Mouse (Mus musculus) urinary bladder, postnatal 4 days (tissue): Measurements from ENCODE around the gene Ssr4.
A peak's percentile ranks its signal among the peaks of the same experiment; 100 is the strongest.
"Not testable (repeated sequence)": the region's sequence is repeated elsewhere in the genome, so short reads cannot be mapped to it uniquely, and the experiment has no call there.

Experiments used
- DNase-seq, 2 experiments: peaks; one replicate each; pipeline ENCODE4 v3.0.0; 2021 to 2022; ENCODE audit warnings: low spot score in 2 of 2

The Ssr4 gene

GRCm38 (mm10) chrX:73786364-73787224, at the start of gene Ssr4, which contains the start of gene Idh3g:
Gene Ssr4 (plus strand): TSS chrX:73787028.
Gene Idh3g (minus strand): TSS chrX:73786897.
- peak; percentile 87 to 88 for DNase-seq

GRCm38 (mm10) chrX:73738155-73738554, 48.7 kb upstream of the Ssr4 start:
- DNase-seq: no peak

- no peak for DNase-seq
Measured at GRCm38 (mm10) chrX:73739151-73739550, 47.7 kb upstream of the Ssr4 start.

DNA sequence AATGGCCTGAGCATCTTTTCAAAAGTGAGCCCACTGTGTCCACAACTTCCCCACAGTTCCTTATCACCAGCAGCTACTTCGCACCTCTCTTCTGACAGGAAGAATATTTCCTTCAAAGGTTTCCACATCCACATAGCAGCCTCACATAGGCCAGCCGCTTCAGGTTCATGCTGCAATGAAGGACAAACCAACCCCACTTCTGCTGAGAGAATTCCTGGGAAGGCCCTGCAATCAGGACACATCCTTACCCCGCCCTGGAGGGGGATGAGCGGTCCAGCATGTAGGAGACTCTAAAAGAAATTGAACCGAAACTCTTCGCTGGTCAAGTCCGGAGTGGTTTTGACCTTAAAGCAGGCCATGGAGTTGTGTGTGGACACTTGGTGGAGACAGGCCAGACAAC, 47.0 kb upstream of the Ssr4 start:
- not testable (repeated sequence) for DNase-seq

DNA sequence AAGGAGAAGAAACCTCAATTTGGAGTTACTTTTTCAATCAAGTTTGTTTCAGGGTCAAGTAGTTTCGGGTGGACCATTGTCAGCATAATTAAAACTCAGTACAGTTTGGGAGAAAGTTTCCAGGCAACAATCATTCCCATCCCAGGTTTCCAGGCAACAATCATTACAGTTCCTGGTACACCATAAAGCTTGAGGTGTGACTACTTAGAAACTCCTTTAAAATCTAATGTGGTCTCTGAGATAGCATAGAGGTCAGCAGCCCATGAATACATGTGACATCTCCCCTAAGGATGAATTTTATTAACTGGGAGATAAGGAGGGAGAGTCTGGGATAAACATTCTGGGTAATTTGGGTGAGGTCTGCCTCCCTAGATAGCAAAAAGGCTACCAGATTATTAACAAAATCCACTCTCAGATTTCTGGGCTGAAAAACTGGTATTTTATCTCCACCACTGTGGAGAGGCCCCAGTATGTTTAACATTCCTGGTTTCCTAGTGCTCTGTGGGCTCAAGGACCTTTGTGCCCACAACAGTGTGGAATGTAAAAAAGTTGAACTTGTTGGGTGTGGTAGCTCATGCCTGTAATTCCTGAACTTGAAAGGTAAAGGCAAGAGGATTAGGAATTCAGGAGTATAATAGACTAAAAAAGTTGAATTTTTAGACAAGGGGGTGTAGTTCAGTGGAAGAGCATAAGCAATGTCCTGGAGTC, 41.9 kb upstream of the Ssr4 start:
- DNase-seq: no peak

GRCm38 (mm10) chrX:73748977-73749376, 37.9 kb upstream of the Ssr4 start:
- no peak for DNase-seq

DNA sequence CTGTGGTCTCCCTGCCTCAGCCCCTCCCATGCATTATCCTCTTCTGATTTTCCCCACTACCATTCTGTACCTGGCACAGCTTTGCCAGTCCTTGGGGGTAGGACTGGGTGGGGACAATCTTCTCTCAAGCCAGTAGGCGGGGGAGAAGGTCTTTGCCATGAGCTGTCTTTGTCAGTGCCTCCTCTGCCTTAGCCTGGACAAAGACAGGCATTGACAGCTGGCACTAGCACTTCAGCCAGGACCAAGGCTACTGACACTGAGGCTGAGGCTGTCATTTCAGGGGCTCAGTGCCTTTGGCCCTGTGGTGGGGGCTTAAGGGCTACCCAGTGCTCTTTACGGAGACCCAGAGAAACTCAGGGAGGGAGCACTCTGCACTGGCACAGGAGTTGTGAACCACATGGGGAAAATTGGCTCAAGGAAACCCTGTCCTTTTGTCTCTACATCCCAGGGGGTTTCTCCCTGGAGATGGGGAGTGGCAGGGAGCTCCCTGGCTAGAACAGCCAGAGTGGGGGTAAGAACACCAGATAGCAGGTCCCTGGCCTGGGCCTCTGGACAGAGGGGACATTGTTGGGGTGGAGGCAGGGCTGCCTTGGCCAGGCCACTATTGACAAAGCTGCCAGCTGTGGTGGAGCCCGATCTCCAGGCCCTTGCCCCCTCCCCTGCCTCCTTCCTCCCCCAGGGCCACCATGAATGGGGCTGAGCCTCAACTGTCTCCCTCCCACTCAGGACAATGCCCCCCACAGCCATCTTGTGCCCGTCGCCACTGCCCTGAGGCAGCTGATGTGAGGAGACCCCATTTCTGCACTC, 30.3 kb upstream of the Ssr4 start, which contains the start of gene Plxnb3:
Gene Plxnb3 (plus strand): TSS at position 757 of the 807 bp plus-strand sequence.
- DNase-seq: no peak

DNA sequence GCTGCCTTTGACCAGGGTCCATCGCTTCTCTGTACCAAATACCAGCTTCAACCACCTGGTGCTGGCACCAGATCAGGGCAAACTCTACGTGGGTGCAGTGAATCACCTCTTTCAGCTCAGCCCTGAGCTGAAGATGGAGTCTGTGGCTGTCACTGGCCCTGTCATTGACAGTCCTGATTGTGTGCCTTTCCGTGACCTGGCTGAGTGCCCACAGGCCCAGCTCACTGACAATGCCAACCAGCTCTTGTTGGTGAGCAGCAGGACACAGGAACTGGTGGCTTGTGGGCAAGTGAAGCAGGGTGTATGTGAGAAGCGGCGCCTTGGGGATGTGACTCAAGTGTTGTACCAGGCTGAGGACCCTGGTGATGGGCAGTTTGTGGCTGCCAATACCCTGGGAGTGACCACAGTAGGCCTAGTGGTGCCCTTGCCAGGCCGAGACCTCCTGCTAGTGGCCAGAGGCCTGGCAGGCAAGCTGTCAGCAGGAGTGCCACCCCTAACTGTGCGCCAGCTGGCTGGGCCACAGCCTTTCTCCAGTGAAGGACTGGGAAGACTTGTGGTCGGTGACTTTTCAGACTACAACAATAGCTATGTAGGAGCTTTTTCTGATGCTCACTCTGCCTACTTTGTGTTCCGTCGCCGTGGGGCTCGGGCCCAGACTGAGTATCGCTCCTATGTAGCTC, 28.1 kb upstream of the Ssr4 start:
- no peak for DNase-seq

DNA sequence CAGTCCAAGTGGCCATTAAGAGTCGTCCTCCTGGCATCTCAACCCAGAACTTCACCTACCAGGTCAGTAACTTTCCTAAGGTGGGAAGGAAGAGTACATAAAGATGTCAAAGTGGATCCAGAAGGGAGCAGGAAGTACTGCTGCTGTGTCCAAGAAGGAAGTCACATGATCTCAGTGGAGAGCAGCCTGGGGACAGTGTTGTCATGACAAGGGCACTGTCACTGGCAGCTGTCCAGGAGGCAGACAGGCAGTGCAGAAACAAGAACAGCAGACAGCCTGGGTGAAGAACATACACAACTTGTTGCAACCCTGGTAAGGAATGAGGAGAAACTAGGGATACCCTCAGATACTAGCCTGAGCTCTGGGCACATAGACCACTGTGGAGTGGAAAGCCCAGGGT, 21.5 kb upstream of the Ssr4 start:
- no peak for DNase-seq

DNA sequence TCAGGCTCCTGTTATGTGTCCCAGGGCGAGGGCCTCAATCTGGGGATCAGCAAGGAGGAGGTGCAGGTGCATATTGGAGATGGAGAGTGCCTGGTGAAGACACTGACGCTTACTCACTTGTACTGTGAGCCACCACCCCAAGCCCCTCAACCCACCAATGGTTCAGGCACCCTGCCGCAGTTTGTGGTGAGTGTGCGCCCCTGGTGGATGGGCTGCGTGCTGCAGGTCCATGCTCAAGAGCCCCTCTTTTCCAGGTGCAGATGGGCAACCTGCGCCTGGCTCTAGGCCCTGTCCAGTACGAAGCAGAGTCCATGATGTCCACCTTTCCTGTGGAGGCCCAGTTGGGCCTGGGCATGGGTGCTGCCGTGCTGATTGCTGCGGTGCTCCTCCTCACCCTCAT, 19.6 kb upstream of the Ssr4 start:
- DNase-seq: no peak

DNA sequence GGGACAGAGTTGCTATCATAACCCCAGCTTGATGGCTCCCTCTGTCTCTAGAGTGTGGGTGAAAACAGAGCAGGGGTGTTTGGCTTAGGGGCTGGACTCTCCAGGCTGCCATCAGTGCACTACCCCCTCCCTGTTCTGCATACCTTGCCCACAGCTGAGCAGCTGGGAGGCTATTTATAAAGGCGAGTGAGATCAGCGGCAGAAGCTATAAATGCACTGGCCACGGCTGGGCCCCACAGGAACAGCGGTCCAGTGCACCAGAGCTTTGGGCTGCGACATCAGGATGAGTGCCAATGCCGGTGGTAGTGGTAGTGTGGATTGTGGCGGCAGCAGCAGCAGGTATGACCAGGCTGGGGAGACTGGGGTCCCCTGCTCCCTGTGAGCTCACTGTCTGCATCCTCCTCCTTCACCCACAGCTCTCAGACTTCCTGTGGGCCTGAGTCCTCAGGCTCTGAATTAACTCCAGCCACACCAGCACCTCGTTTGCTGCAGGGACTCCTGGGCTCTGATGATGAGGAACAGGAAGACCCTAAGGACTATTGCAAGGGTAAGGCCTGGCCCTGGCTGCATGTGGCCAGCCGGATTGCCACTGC, 12.6 kb upstream of the Ssr4 start, which contains the start of gene Srpk3:
Gene Srpk3 (plus strand): TSS at position 238 of the 593 bp plus-strand sequence.
- DNase-seq: no peak

DNA sequence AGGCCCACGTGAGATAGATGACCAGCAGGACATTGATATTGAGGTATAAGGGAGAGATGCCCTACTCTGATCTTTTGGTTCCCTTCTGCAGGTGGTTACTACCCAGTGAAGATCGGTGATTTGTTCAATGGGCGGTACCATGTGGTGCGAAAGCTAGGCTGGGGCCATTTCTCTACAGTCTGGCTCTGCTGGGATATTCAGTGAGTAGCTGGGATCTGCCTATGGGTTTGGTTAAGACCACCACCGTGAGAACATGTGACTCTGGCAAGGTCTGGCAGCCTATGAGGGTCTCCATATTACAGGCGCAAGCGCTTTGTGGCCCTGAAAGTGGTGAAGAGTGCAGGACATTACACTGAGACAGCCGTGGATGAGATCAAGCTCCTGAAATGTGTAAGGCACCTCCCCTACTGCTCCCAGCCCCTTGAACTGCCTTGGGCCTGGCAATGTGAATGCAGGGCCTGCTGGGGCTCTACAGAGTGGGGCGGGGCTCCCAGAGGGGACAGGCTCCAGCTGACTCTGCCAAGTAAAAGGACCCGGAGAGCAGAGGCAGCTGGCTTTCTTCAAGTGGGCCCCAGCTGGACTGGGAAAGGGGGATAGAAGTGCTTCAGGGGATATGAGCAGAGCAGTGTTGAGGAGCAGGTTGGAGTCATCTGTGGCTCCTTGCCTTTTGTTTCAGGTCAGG, 11.9 kb upstream of the Ssr4 start:
- no peak for DNase-seq

DNA sequence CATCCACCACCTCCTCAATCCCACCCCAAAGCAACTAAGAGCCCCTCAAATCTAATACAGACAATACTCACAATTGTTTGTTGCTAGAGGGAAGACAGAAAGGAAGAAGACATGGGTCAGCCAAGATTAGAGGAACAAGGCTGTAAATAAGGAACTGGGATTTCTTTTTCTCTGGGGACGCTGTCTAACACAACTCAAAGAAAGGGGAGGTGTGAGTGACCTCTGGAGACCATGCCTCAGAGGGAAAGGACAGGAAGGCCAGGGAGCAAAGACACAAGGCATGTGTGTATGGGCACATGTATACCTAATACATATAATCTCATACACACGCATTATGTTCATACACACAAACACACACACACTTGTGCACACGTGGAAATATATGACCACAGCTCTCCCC, 4.6 kb upstream of the Ssr4 start:
- no peak for DNase-seq

- no peak for DNase-seq
Measured at GRCm38 (mm10) chrX:73785666-73786065, 1.2 kb upstream of the Ssr4 start.

DNA sequence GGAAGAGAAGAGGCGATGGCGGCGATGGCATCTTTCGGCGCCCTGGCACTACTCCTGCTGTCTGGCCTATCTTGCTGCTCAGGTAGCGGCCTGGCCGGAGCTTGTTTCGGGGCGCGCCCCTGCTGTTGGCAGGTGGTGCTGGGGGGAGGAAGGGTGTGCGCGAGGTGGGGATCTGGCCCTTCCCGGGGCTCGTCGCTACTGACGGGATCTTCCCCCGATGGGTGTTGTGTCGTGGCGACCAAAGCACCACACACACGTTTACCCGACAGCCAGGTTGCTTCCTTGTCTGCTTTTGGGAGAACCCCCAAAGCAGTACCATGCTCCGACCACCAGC, 364 bp downstream of the Ssr4 start:
- DNase-seq: no peak

- DNase-seq: no peak
Measured at GRCm38 (mm10) chrX:73788501-73788900, 1.7 kb downstream of the Ssr4 start.

DNA sequence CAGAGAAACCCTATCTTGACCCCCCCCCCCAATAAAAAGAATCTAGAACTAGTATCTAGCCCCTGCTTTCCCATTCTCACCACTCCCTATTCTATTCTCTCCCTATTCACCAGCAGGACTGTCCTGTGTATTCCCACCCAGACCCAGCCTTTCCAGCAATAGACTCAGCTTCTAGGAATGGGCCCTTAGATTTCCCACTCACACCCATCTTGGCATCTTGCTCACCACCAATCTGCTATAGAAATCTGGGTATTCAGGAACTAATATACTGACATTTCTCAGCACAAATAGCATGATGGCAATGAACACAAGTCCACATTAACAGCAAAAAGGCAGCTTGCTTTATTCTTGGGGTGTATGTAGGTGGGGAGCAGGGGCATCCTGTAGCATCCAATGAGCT, 6.2 kb downstream of the Ssr4 start:
- DNase-seq: no peak

DNA sequence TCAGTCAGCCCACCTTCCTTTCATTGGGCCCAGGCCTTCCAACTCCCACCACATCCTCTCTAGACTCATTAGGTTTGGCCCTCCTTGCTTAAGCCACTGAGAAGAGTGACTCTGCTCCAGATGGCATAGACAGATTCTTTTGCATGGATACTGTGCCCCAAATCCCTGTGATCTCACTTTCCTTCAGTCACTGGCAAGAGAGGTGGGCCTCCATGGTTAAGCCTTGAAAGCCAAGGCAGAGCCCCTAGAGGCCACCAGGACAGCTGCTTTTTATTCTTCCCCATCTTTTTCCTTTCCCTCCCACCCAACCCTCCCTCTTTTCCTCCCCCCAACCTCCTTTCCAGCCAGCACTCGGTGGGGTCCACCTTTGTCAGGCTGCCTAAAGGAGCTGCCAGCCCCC, 6.7 kb downstream of the Ssr4 start:
- no peak for DNase-seq

GRCm38 (mm10) chrX:73797511-73797910, 10.7 kb downstream of the Ssr4 start:
- DNase-seq: no peak

GRCm38 (mm10) chrX:73798502-73798901, 11.7 kb downstream of the Ssr4 start:
- peak; percentile 61 to 74 for DNase-seq

DNA sequence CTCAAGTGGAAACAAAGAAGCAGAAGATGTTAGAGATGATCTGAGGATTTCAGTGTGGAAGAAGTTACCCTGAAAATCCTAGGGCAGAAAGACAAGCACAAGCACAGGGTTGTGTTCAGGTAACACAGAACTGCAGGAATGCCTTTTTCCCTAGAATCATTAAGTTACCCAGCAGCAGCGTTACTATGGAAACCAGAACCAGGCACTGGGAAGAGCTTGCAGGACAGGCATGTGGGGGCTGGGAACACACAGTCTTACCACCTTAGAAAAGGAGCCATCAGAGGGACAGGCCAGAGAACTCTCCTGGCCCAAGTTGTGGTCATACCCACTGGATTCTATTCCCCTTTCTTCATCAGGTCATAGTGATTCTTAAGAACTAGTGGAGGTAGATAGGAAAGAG, 19.0 kb downstream of the Ssr4 start:
- DNase-seq: no peak
